Mouse (Mus musculus) olfactory bulb, adult 2 months (tissue): ENCODE measurements at regions not wholly inside any gene's neighbourhood (a gene's known extent, or its start where the extent isn't known, plus 50 kb on each side); places are given as distances from the start of the nearest gene placed in this dataset.

ENCODE experiments used
- H3K27ac ChIP-seq: fragments of 200-500 bp; 2 replicates; pipeline ENCODE4 v1.5.1; 2012; ENCODE audit warnings: low read depth, low read length; ENCODE audit not compliant: insufficient read depth
- H3K4me1 ChIP-seq: fragments of 200-500 bp; 2 replicates; pipeline ENCODE4 v1.6.1; 2012; ENCODE audit warnings: low read length; ENCODE audit not compliant: control insufficient read depth, insufficient read depth
- H3K4me3 ChIP-seq: fragments of 200-500 bp; 2 replicates; pipeline ENCODE4 v1.5.1; 2012; ENCODE audit warnings: mild to moderate bottlenecking, low read depth, low read length, moderate library complexity; ENCODE audit not compliant: insufficient read depth
- CTCF ChIP-seq: fragments of 200-500 bp; IDR thresholded peaks from 2 replicates; pipeline ENCODE4 v1.5.1; 2012; ENCODE audit warnings: low read depth, mild to moderate bottlenecking, low read length, moderate library complexity; ENCODE audit not compliant: insufficient read depth
- POLR2A ChIP-seq: fragments of 200-500 bp; IDR thresholded peaks from 2 replicates; pipeline ENCODE4 v1.6.1; 2012; ENCODE audit warnings: mild to moderate bottlenecking, low read depth, low read length, moderate library complexity; ENCODE audit not compliant: insufficient read depth
- WGBS: fragments of 180-500 bp; shearing (Covaris S2); methylation state at CpG from one replicate; pipeline ENCODE4 v1.1.7; 2018; 5-methylcytosine and 5-hydroxymethylcytosine counted together

GRCm38 (mm10) chr5:111622481-111622880, 111.2 kb upstream of the Gm26897 start:
- H3K27ac ChIP-seq: no peak overlapping the region
- TF ChIP-seq CTCF (no peak), POLR2A (no peak)
- WGBS: 90% methylated on average over 5 of the region's 5 CpGs
- H3K4me1 ChIP-seq: no peaks in the 10 kb centered on the region
- H3K4me3 ChIP-seq: no peak overlapping the region

GRCm38 (mm10) chr5:111626273-111626798, 107.4 kb upstream of the Gm26897 start:
- no peak for TF ChIP-seq POLR2A
- TF ChIP-seq CTCF: no peak
- no peak overlapping the region for H3K4me3 ChIP-seq
- no peak overlapping the region for H3K27ac ChIP-seq
- WGBS: 62% methylated on average over 6 of the region's 6 CpGs
- H3K4me1 ChIP-seq: no peaks in the 10 kb centered on the region

GRCm38 (mm10) chr5:111630313-111630844, 103.3 kb upstream of the Gm26897 start:
- H3K4me1 ChIP-seq: no peaks in the 10 kb centered on the region
- TF ChIP-seq POLR2A: no peak
- TF ChIP-seq CTCF: no peak
- no peak overlapping the region for H3K4me3 ChIP-seq
- WGBS: 97% methylated on average over 3 of the region's 3 CpGs
- no peak overlapping the region for H3K27ac ChIP-seq

GRCm38 (mm10) chr5:111631572-111632161, 102.1 kb upstream of the Gm26897 start:
- TF ChIP-seq CTCF (no peak), POLR2A (no peak)
- no peaks in the 10 kb centered on the region for H3K4me1 ChIP-seq
- 76% methylated on average over 18 of the region's 18 CpGs for WGBS
- no peak overlapping the region for H3K4me3 ChIP-seq
- no peak overlapping the region for H3K27ac ChIP-seq

- no peak overlapping the region for H3K27ac ChIP-seq
- TF ChIP-seq CTCF: no peak
- no peak for TF ChIP-seq POLR2A
- H3K4me3 ChIP-seq: no peak overlapping the region
- WGBS: 84% methylated on average over 5 of the region's 5 CpGs
- peaks cover 5% of the 10 kb centered on the region for H3K4me1 ChIP-seq
Observed at GRCm38 (mm10) chr5:111635092-111635491, 98.6 kb upstream of the Gm26897 start.

GRCm38 (mm10) chr5:111636969-111637368, 96.8 kb upstream of the Gm26897 start:
- no peak for TF ChIP-seq CTCF
- no peak for TF ChIP-seq POLR2A
- WGBS: 39% methylated on average over 4 of the region's 4 CpGs
- peaks cover 6% of the 10 kb centered on the region for H3K4me1 ChIP-seq
- no peak overlapping the region for H3K27ac ChIP-seq
- H3K4me3 ChIP-seq: no peak overlapping the region

- WGBS: 89% methylated on average over 7 of the region's 7 CpGs
- Histone ChIP-seq H3K4me1 (peaks cover 6% of the 10 kb centered on the region), H3K4me3 (no peak overlapping the region), H3K27ac (no peak overlapping the region)
- TF ChIP-seq CTCF (no peak), POLR2A (no peak)
Observed at GRCm38 (mm10) chr5:111638306-111638705, 95.4 kb upstream of the Gm26897 start.

GRCm38 (mm10) chr5:111639476-111640287, 94.0 kb upstream of the Gm26897 start:
- 19% methylated on average over 29 of the region's 29 CpGs for WGBS
- Histone ChIP-seq H3K4me1 (peaks cover 6% of the 10 kb centered on the region), H3K4me3 (no peak overlapping the region), H3K27ac (no peak overlapping the region)
- TF ChIP-seq POLR2A (no peak), CTCF (no peak)

- Histone ChIP-seq H3K27ac (no peak overlapping the region), H3K4me3 (no peak overlapping the region), H3K4me1 (peaks cover 6% of the 10 kb centered on the region)
- no peak for TF ChIP-seq POLR2A
- no peak for TF ChIP-seq CTCF
- WGBS: 78% methylated on average over 7 of the region's 7 CpGs
Observed at GRCm38 (mm10) chr5:111640976-111641375, 92.7 kb upstream of the Gm26897 start.
